Mouse (Mus musculus): ENCODE measurements around the gene Kcnmb1. TPM values are rescaled to one million over a fixed set of nuclear protein-coding genes. Genes with fewer than 3 reads are reported as not detected.

Gene Kcnmb1
- 0.18 and 0.39 TPM in 2 replicates for polyA plus RNA-seq (2014; fragmentation: Nextera tagmentation; extraction: Ambion mirVana)

- Histone ChIP-seq H3K36me3 (ENCODE audit: control insufficient read depth, insufficient read depth, low read length) (no peaks in the 10 kb centered on the region), H3K4me3 (replicated peaks; ENCODE audit: low read depth, low read length) (no peak within 1 kb of the TSS), H3K27ac (replicated peaks; ENCODE audit: low read depth, low read length) (no peak within 1 kb of the TSS), H3K4me1 (ENCODE audit: control insufficient read depth, insufficient read depth, low read length) (no peaks in the 10 kb centered on the region), H3K9ac (replicated peaks; ENCODE audit: low read length) (no peak within 1 kb of the TSS), H3K9me3 (ENCODE audit: control insufficient read depth, low read length) (no peaks in the 10 kb centered on the region), H3K27me3 (ENCODE audit: control insufficient read depth, insufficient read depth, low read length) (no peaks in the 10 kb centered on the region), H3K4me2 (ENCODE audit: low read length) (no peak within 1 kb of the TSS)
- 55% methylated on average over 6 of the region's 6 CpGs for WGBS
- DNase-seq = peak; percentile 13
- no peak for ATAC-seq (ENCODE audit: low FRiP score, low TSS enrichment)
Measured at GRCm38 (mm10) chr11:33962688-33963407, at the start of gene Kcnmb1. Kcnmb1 (plus strand) TSS chr11:33963013.

DNA sequence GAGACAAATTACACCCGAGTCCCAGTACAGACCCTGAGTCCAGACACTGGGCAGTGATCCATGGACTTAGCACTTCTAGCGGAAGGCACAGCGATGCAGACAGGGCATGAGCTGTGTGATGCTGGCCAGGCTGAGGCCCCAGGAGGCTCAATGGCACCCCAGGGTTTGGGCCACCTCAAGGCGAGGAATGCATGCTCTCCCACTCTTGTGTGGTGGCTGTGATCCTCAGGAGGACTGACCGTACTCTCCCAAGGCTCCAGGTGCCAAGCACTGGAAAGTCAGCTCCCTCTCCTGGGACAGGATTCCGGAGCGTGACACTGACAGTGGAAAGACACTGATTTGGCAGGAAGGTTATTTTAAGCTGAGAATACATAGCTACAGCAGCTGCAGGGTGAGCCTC is 49.8 kb upstream of the Kcnmb1 start:
- H3K4me1 ChIP-seq (ENCODE audit: control insufficient read depth, insufficient read depth, low read length) = peaks cover 7% of the 10 kb centered on the region; the same call in 1 of the 2 replicates
- H3K4me3 ChIP-seq (replicated peaks; ENCODE audit: low read depth, low read length) = no peak overlapping the region
- ATAC-seq (ENCODE audit: low FRiP score, low TSS enrichment) (no peak), DNase-seq (no peak)
- H3K36me3 ChIP-seq (ENCODE audit: control insufficient read depth, insufficient read depth, low read length) = no peaks in the 10 kb centered on the region
- H3K9ac ChIP-seq (replicated peaks; ENCODE audit: low read length) = no peak overlapping the region
- no peak overlapping the region for H3K4me2 ChIP-seq (ENCODE audit: low read length)
- 83% methylated on average over 7 of the region's 7 CpGs for WGBS
- no peaks in the 10 kb centered on the region for H3K27me3 ChIP-seq (ENCODE audit: control insufficient read depth, insufficient read depth, low read length)
- H3K9me3 ChIP-seq (ENCODE audit: control insufficient read depth, low read length) = no peaks in the 10 kb centered on the region
- no peak overlapping the region for H3K27ac ChIP-seq (replicated peaks; ENCODE audit: low read depth, low read length)

GRCm38 (mm10) chr11:33914216-33914615 is 48.6 kb upstream of the Kcnmb1 start:
- ATAC-seq (ENCODE audit: low FRiP score, low TSS enrichment) = no peak

DNA sequence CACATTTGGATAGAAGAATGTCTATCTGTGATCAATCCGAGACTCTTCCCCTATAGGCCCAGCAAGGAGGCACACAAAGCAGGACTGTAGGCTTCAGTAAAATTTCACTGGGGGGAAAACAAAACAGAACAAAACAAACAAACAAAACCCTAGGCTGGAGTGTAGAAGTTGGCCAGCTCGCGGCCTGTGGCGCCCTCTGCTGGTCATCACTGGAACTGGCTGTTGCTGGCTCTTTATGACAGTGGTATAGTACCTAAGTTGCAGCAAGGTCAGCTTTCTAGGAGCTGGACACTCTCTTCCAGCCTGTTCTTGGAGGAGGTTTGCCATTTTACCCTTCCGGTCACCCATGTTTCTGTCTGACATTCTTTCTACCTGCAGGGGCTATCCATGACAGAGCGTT is 45.2 kb upstream of the Kcnmb1 start:
- Histone ChIP-seq H3K9me3 (ENCODE audit: control insufficient read depth, low read length) (no peaks in the 10 kb centered on the region), H3K4me2 (ENCODE audit: low read length) (no peak overlapping the region), H3K4me1 (ENCODE audit: control insufficient read depth, insufficient read depth, low read length) (no peaks in the 10 kb centered on the region), H3K36me3 (ENCODE audit: control insufficient read depth, insufficient read depth, low read length) (no peaks in the 10 kb centered on the region), H3K27me3 (ENCODE audit: control insufficient read depth, insufficient read depth, low read length) (no peaks in the 10 kb centered on the region), H3K4me3 (replicated peaks; ENCODE audit: low read depth, low read length) (no peak overlapping the region), H3K27ac (replicated peaks; ENCODE audit: low read depth, low read length) (no peak overlapping the region), H3K9ac (replicated peaks; ENCODE audit: low read length) (no peak overlapping the region)
- peak; percentile 72; the same call in 1 of the 2 replicates for ATAC-seq (ENCODE audit: low FRiP score, low TSS enrichment)
- WGBS = 26% methylated on average over 6 of the region's 6 CpGs
- DNase-seq = peak; percentile 90

More at GRCm38 (mm10) chr11:33914216-33914615, 48.6 kb upstream of the Kcnmb1 start:
- Histone ChIP-seq H3K9me3 (ENCODE audit: control insufficient read depth, low read length) (no peaks in the 10 kb centered on the region), H3K27ac (replicated peaks; ENCODE audit: low read depth, low read length) (no peak overlapping the region), H3K4me3 (replicated peaks; ENCODE audit: low read depth, low read length) (no peak overlapping the region), H3K4me2 (ENCODE audit: low read length) (no peak overlapping the region), H3K4me1 (ENCODE audit: control insufficient read depth, insufficient read depth, low read length) (peaks cover 5% of the 10 kb centered on the region; the same call in 1 of the 2 replicates), H3K27me3 (ENCODE audit: control insufficient read depth, insufficient read depth, low read length) (no peaks in the 10 kb centered on the region), H3K9ac (replicated peaks; ENCODE audit: low read length) (no peak overlapping the region), H3K36me3 (ENCODE audit: control insufficient read depth, insufficient read depth, low read length) (no peaks in the 10 kb centered on the region)
- DNase-seq = no peak
- WGBS = 77% methylated on average over 12 of the region's 12 CpGs

DNA sequence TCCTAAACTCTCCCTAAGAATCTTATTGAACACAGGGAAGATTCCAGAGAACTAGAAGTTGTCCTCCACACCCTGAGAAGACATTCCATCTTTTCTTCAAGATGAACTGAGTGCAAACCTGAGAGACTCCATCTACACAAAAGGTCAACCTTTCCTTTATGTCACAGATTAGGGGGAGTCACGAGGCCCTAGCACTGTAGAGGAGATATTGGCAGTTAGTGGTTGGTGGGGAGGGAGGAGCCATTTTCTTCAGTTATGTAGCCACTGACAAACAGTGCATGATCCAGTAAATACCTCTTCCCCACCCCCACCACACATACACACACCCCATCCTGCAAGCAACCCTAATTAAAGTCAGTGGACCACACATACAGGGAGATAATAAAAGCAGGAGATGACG is 44.4 kb upstream of the Kcnmb1 start:
- WGBS = 38% methylated on average over 2 of the region's 2 CpGs

GRCm38 (mm10) chr11:33919826-33920225 is 43.0 kb upstream of the Kcnmb1 start:
- H3K36me3 ChIP-seq (ENCODE audit: control insufficient read depth, insufficient read depth, low read length) = no peaks in the 10 kb centered on the region
- H3K4me3 ChIP-seq (replicated peaks; ENCODE audit: low read depth, low read length) = no peak overlapping the region
- no peaks in the 10 kb centered on the region for H3K27me3 ChIP-seq (ENCODE audit: control insufficient read depth, insufficient read depth, low read length)
- WGBS = 87% methylated on average over 7 of the region's 7 CpGs
- no peak overlapping the region for H3K27ac ChIP-seq (replicated peaks; ENCODE audit: low read depth, low read length)
- no peaks in the 10 kb centered on the region for H3K9me3 ChIP-seq (ENCODE audit: control insufficient read depth, low read length)
- ATAC-seq (ENCODE audit: low FRiP score, low TSS enrichment) = no peak
- no peak overlapping the region for H3K9ac ChIP-seq (replicated peaks; ENCODE audit: low read length)
- DNase-seq = no peak
- H3K4me1 ChIP-seq (ENCODE audit: control insufficient read depth, insufficient read depth, low read length) = no peaks in the 10 kb centered on the region
- no peak overlapping the region for H3K4me2 ChIP-seq (ENCODE audit: low read length)

More for the DNA sequence above, 44.4 kb upstream of the Kcnmb1 start:
- H3K27me3 ChIP-seq (ENCODE audit: control insufficient read depth, insufficient read depth, low read length) = no peaks in the 10 kb centered on the region
- H3K4me1 ChIP-seq (ENCODE audit: control insufficient read depth, insufficient read depth, low read length) = no peaks in the 10 kb centered on the region
- H3K9me3 ChIP-seq (ENCODE audit: control insufficient read depth, low read length) = no peaks in the 10 kb centered on the region
- ATAC-seq (ENCODE audit: low FRiP score, low TSS enrichment) (no peak), DNase-seq (no peak)
- H3K4me2 ChIP-seq (ENCODE audit: low read length) = no peak overlapping the region
- H3K27ac ChIP-seq (replicated peaks; ENCODE audit: low read depth, low read length) = no peak overlapping the region
- H3K36me3 ChIP-seq (ENCODE audit: control insufficient read depth, insufficient read depth, low read length) = no peaks in the 10 kb centered on the region
- H3K4me3 ChIP-seq (replicated peaks; ENCODE audit: low read depth, low read length) = no peak overlapping the region
- no peak overlapping the region for H3K9ac ChIP-seq (replicated peaks; ENCODE audit: low read length)

DNA sequence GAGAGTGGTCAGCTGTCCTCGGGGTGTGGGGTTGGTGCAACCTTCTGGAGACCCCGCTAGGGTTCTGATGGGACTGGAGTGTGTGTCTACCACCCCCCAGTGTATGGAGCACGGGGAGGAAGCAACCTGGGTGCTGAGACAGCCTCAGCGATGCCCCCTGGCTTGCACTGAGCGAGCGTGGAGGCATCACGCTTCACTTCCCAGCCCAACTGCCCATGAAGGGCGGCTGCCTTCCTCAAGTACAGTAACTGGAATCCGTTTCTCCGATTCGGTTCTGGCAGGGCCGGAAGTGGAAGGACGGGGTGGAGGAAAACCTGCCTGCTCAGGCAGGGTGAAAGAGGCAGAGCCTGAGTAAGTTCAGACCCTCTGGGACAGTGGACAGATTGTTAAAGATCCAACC is 41.4 kb upstream of the Kcnmb1 start:
- no peak for ATAC-seq (ENCODE audit: low FRiP score, low TSS enrichment)
- 65% methylated on average over 13 of the region's 13 CpGs for WGBS

GRCm38 (mm10) chr11:33923031-33923430 is 39.8 kb upstream of the Kcnmb1 start:
- Histone ChIP-seq H3K4me3 (replicated peaks; ENCODE audit: low read depth, low read length) (no peak overlapping the region), H3K36me3 (ENCODE audit: control insufficient read depth, insufficient read depth, low read length) (no peaks in the 10 kb centered on the region), H3K9ac (replicated peaks; ENCODE audit: low read length) (no peak overlapping the region), H3K4me2 (ENCODE audit: low read length) (no peak overlapping the region), H3K4me1 (ENCODE audit: control insufficient read depth, insufficient read depth, low read length) (0 out of 2 replicates have a peak, but pooled peaks cover 4% of the 10 kb centered on the region), H3K27me3 (ENCODE audit: control insufficient read depth, insufficient read depth, low read length) (no peaks in the 10 kb centered on the region), H3K9me3 (ENCODE audit: control insufficient read depth, low read length) (no peaks in the 10 kb centered on the region), H3K27ac (replicated peaks; ENCODE audit: low read depth, low read length) (no peak overlapping the region)
- WGBS = 78% methylated on average over 3 of the region's 3 CpGs
- ATAC-seq (ENCODE audit: low FRiP score, low TSS enrichment) (no peak), DNase-seq (no peak)

More for the DNA sequence above, 41.4 kb upstream of the Kcnmb1 start:
- Histone ChIP-seq H3K9ac (replicated peaks; ENCODE audit: low read length) (no peak overlapping the region), H3K4me2 (ENCODE audit: low read length) (no peak overlapping the region), H3K4me1 (ENCODE audit: control insufficient read depth, insufficient read depth, low read length) (no peaks in the 10 kb centered on the region), H3K9me3 (ENCODE audit: control insufficient read depth, low read length) (no peaks in the 10 kb centered on the region), H3K4me3 (replicated peaks; ENCODE audit: low read depth, low read length) (no peak overlapping the region), H3K27me3 (ENCODE audit: control insufficient read depth, insufficient read depth, low read length) (no peaks in the 10 kb centered on the region), H3K36me3 (ENCODE audit: control insufficient read depth, insufficient read depth, low read length) (no peaks in the 10 kb centered on the region), H3K27ac (replicated peaks; ENCODE audit: low read depth, low read length) (no peak overlapping the region)
- DNase-seq = no peak

DNA sequence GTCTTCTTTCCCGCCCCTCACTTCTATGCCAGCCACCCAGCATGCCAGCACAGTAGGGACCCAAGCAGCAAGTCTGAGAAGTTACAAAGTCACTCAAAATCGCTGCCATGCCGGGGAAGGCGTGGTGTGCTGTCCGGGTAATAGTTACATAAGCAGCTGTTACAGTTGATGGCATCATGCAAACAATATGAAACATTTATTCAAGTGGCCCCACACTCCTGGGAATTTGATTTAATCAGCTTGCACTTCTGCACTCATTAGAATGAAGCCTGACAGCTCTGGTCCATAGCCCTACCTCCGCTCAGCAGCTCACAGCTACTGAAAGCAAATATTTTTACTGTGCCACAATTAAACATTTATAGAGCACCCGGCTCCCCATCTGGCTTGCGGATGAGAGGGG is 37.0 kb upstream of the Kcnmb1 start:
- H3K27ac ChIP-seq (replicated peaks; ENCODE audit: low read depth, low read length) = no peak overlapping the region
- 56% methylated on average over 8 of the region's 8 CpGs for WGBS
- no peaks in the 10 kb centered on the region for H3K36me3 ChIP-seq (ENCODE audit: control insufficient read depth, insufficient read depth, low read length)
- H3K27me3 ChIP-seq (ENCODE audit: control insufficient read depth, insufficient read depth, low read length) = no peaks in the 10 kb centered on the region
- no peak overlapping the region for H3K9ac ChIP-seq (replicated peaks; ENCODE audit: low read length)
- H3K4me1 ChIP-seq (ENCODE audit: control insufficient read depth, insufficient read depth, low read length) = 0 out of 2 replicates have a peak, but pooled peaks cover 4% of the 10 kb centered on the region
- H3K9me3 ChIP-seq (ENCODE audit: control insufficient read depth, low read length) = no peaks in the 10 kb centered on the region
- ATAC-seq (ENCODE audit: low FRiP score, low TSS enrichment) (no peak), DNase-seq (peak; percentile 69)
- no peak overlapping the region for H3K4me3 ChIP-seq (replicated peaks; ENCODE audit: low read depth, low read length)
- H3K4me2 ChIP-seq (ENCODE audit: low read length) = no peak overlapping the region
